Mouse (Mus musculus) MEL-GATA-1-ER (cell line): ENCODE results near the gene Lrp10.

Source experiments
- DNase-seq: peaks from one replicate; pipeline ENCODE4 v3.0.0-alpha.2; 2012; ENCODE audit warnings: low read depth; ENCODE audit errors: extremely low read depth

The Lrp10 gene

DNA sequence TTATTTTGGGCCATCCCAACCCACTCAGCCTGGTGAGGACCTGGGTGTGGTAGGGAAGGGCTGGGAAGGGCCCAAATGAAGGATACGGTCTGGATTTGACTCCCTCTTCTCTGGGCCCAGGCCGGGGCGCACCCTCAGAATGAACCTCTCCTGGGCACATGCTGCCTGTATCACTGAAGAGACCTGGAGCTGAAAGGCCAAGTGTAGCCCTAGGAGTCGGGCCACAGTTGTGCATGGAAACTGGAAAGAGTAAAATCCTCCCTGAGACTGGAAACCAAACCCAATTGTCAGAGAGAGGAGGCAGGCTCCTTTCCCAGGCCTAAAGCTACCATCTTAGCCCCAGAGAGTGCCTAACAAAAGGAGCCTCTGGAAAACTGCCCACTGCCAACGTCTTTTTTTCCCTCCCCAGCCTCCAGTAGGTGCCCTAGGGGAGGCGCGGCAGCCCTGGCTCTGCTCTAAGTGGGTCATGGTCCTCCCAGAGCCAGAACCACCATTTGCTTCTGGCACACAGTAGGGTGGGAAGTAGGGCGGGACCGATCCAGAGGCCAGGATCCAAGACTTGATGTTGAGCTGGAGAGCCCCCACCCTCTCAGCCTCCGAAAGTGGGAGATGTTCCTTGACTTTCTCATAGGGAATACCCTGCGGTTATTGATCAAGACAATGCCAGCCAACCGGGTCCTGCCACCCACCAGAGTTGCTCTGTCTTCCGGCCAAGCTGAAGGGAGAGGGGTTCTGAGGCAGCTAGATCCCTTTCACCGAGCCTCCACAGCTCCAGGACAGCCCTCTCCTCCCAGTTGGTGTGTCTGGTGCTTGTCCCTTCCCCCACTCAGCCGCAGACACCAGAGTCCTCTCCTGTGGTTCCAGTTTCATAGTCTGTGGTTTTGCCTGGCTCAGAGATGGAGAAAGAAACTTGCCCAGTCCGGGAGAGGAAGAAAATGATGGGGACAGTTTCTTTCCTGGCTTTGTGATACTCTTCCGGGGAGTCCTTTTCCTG, 30.8 kb upstream of the Lrp10 start:
- DNase-seq = no peak

DNA sequence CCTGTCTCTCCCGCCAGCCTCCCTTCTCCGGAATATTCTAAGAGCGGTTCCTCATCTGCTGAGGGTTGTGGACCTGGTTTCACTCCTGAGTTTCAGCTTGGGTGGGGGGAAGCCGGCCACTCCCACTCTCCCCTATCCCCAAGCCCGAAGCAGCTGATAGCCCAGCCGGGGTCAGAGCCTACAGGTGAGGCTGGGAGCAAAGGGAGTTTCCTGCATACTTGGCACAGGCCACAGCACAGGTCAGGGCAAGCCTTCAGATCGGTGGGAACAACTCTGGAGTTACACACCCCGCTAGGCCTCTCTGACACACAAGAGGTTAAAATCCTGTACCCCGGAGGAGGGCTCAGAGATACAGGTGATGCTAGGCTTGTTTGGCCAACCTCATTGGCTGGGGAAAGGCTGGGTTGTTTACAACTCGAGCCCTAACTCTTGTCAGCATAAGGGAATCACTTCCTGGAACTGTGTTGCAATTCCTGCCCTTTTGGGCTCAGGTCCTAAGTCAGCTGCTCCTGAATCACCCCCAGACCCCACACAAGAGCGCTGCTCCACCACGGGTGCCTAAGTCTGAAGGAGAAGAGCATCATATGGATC, 29.9 kb upstream of the Lrp10 start:
- DNase-seq = no peak

DNA sequence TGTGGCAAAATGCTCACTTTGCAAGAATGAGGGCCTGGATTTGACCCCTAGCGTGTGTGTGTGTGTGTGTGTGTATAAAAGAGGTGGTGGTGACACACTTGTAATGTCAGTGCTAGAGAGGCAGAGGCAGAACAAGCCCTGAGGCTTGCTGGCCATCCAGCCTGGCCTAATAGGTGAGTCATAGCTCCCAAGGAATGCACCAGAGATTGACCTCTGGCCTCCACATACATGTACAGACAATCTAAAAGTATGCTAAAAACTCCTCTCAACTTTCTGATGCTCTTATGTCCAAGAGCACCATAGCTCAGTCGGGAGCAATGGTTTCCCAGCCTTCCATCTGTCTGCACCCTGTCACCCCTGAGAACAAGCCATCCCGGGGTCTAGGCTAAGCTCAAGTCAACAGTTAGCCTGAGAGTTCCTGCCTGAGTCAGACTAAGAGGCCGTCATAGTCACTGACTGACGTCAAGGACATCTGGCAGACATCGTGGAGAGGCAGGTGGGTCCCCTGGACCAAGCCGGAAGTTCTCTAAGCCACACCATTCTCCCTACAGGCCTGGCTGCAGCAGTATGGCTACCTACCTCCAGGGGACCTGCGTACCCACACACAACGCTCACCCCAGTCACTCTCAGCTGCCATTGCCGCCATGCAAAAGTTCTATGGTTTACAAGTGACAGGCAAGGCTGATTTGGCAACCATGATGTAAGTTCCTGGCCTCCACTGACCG, 28.6 kb upstream of the Lrp10 start:
- DNase-seq = no peak

DNA sequence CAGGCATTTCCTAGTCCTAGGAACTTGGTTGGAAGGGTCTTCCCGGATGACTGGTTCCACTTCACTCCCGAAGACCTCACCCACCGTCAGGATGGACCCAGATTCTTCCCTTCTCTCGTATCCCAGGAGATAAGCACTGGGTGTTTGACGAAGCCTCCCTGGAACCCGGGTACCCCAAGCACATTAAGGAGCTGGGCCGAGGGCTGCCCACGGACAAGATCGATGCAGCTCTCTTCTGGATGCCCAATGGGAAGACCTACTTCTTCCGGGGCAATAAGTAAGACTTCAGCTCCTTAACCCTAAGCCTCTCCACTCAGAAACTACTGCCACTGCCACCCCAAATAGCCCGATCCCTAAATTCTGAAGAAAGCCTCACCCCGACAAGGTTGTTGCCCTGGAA, 24.8 kb upstream of the Lrp10 start:
- DNase-seq = no peak

DNA sequence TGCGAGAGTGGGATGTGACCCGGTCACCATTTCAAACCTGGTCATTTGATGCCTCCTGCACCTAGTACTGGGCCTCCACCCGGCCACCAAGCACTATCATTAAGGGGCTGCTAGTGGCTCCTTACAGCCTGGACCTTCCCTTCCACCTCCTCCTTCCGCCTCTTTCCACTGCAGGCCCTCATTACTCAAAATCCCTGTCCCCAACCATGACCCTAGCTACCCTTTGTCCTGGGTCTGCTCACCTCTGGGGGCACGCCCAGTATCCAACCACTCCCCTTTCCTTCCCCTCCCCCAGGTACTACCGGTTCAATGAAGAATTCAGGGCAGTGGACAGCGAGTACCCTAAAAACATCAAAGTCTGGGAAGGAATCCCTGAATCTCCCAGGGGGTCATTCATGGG, 24.3 kb upstream of the Lrp10 start:
- DNase-seq = no peak

DNA sequence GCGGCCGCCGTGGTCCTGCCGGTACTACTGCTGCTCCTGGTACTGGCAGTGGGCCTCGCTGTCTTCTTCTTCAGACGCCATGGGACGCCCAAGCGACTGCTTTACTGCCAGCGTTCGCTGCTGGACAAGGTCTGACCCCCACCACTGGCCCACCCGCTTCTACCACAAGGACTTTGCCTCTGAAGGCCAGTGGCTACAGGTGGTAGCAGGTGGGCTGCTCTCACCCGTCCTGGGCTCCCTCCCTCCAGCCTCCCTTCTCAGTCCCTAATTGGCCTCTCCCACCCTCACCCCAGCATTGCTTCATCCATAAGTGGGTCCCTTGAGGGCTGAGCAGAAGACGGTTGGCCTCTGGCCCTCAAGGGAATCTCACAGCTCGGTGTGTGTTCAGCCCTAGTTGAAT, 23.4 kb upstream of the Lrp10 start:
- no peak for DNase-seq

DNA sequence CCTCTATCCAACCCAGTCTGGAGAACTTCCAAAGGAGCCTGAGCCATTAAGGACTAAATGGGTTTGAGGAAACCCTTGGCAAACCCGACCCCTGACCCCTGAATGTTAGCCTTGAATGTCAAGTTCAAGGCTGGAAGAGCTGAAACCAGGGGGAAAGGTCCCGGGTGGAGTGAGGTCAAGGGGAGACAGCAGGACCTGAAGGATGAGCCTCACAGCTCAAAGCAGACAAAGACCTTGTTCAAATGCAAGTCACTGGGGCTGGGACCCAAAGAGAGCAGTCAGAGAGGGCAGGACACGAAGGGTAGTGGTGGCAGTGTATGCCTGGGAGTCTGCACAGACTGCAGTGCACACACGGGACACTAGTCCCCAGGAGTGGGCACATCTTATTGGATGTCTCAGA, 22.6 kb upstream of the Lrp10 start:
- DNase-seq = no peak

DNA sequence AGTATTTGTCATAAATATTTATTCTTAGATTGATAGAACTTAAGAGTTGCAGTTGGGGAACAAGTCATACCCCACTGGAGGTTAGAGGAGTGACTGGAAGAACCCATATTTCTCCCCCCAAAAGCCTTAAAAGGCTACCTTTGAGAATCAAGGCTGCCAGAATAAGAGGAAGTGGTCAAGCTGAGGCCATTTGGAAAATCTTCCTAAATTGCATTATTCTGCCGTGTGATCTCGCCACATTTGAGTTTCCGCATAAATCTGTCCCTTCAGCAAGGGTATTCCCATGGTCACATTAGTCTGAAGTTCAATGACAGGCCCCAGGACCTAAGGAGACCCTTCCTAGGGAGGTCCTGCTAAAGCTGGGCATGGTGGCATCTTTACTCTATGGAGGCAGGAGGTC, 21.4 kb upstream of the Lrp10 start:
- DNase-seq = no peak

DNA sequence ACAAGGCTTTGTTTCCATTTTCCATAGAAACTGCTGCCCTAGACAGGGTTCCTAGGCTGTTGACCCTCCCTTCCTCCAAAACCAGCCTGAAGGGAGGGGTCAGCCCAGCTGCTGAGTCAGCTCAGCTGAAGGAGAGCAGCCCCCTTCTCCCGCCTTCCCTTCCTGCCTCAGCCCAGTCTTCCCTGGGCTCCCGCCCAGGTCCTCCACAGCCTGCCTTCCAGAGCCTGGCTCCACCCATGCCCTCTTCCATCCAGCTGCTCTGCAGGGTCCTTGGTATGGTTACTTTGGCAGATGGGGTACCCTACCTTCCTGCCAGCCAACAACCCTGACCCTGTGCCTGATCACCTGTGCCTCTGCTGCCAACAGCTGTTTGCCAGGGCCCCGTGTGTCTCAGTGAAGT, 20.7 kb upstream of the Lrp10 start:
- DNase-seq = no peak

DNA sequence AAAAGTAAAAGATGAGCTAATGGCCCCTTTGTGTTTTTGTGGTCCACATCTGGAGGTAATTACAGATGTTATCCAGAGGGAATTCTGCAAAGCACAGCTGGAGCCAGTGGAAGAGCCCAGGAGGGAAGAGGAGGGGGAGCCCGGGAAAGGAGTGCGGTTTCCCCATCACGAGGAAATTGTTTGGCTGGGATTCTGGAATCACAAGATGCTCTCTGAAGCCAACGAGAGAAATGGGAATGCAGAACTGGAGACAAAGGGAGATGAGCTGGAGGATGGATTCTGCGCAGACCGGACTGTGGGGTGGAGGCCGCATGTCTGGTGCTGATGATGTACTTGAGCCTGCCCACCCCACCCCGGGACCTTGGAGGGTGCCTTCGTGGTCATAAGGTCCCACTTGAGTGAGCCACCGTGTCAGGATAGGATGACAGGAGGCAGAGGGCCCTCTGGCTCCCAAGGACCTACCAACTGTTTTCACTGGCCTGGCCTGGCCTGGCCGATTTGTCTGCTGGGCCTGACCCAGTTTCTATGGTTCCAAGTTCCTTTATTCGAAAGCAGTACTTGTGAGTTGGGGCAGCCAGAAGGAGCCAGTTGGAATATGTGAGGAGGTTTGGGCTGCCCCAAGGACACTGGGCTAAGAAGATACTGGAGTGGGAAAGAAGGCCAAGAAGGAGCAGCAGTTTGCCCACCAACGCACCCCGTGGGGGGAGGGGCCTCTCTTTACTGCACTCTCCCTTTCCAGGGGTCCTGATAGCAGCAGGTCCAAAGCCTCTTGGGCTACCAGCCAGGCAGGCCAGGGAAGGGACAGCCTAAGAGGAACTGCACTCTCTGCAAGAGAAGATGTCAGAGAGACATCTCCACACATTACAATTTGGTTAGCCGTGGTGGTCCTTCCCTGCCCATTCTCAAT, 20.0 kb upstream of the Lrp10 start:
- no peak for DNase-seq

DNA sequence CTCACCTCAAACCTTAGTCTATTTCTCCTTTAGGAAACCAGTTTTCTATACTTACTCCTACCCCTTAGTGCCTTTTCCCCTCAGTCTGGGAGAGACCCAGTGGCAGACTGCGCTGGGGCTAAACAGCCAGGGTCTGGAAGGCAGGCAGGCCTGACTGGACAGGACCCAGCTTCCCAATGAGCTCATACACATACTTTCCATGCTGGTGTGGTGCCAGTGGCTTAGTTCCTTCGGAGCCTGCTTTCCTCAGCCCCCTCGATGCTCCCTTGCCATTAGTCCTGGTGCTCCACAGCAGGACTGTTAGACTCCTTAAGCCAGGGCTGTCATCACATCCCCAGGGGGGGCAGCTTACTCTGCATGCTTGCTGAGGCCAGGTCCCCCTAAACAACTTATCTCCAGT, 18.5 kb upstream of the Lrp10 start:
- DNase-seq = no peak

DNA sequence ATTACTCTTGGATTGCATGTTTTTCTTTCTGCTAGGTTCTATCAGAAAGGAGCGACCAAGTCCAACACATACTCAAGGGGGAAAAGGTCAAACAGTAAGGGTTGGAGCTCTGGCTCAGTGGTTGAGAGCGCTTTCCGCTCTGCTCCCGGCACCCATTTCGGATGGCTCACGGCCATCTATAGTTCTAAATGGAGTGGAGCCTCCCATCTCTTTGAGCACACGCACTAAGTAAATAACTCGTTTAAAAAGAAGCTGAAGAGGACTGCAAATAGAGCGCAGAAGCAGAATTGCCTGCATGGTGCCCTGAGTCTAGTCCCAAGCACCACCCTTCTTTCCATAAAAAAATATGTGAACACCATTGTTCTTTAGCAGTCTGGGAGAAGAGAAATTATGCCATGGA, 10.4 kb upstream of the Lrp10 start:
- no peak for DNase-seq

DNA sequence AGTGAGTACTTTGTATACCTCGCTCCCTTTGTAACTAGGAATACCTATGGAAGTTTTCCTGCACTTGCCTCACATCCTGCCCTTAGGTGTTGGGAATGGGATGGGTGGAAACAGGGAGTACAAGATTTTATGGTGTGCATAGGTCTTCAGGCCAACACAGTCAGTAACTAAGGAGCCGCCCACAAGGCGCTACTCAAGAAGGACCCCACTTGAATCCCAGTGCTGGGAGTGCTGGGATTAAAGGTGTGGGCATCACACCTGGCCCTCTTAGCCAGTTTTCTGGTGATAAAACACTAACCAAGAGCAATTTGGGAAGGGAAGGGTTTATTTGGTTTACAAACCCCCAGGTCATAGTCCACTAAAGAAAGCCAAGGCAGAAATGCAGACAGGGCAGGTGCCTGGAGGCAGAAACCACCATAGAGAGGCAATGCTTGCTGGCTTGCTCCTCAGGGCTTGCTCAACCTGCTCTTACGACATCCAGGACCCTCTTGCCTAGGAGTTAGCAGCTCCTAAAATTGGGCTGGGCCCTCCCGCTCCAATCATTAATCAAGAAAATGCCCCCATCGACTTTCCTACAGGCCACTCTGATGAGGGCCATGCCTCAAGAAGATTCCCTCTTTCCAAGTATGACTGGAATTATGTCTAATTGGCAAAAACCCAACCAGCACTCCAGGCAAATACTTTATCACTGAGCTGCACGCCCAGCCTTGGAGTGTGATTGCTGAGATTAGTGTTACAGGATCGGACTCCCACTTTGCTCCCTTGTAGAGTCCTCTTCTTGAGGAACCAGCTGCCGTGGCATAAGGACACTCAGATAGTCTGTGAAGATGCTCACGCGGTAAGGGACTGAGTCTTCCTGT, 9.0 kb upstream of the Lrp10 start:
- no peak for DNase-seq

DNA sequence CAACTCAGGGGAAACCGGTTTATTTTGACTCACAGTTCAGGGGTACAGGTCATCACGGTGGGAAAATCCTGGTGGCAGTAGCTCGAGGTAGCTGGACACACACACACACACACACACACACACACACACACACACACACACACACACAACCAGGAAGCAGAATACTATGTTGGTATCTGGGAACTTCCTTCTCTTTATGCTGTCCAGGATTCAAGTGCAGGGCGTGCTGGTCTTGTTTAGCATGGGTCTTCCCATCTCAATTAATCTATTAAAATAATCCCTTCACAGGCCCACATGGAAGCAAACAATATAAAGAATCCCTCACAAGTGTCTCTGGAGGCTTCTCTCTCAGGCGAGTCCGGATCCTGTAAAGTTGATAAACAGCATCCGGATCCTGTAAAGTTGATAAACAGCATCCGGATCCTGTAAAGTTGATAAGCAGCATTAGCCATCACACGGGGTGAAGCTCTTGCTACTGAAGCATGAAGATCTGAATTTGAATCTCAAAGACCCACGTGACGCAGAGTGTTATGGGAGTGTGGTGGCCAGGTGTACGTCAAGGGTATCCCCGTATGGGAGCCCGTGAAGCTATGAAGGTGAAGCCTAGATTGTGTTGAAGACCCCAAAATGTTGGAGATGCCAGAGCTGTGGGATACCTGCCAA, 5.9 kb upstream of the Lrp10 start:
- peak; percentile 49 for DNase-seq

DNA sequence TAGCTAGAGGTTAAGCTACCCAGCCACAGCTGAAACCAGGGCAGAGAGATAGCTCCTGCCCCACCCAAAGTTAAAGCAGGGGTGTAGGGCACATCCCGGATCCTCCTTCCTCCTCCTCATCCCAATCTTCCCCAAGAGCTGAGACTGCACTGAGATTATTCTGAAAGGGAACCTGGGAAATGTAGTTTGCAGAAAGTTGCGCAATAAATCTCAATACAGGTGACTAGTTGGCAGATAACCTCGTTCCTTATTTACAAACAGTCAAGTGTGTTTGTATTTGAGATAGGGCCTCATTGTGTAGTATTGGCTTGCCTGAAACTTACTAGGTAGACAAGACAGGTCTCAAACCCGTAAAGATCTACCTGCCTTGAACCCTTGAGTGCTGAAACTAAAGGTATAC, 1.8 kb upstream of the Lrp10 start:
- no peak for DNase-seq

DNA sequence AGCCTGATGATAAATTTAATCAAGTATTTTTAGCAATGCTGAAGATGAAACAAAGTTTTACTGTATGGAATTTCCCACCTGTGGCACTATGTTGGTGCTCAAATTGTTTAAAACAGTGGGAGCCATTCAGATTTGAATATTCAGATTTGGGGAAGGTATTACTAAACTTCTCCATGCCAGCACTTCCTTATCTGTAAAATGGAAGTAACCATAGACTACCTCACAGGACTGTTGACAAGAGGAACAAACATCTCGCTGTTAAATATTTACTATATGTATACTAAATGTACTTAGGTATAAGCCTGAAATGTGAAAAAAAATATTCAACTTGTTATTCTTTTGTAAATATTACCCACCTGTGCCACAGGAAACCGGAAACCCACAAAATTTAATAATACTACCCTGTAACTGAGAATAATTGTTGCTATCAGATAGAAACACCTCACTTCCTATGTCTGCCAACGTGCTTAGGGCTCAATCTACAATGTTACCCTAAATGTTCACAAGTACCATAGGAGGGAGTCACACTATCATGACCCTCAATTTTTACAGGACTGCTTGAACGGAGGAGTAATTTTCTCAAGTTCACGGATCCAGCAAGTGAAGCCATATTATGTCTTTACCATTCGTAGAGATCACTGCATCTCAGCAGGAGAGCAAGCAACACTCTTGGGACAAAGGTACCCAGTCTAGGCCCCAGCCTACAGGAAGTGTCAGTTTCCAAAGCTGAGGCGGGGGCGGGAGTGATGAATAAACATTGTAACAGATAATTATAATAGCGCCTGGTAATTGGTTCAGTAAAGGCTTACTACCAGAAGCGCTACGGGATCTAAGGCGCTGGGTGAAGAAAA, 604 bp upstream of the Lrp10 start:
- peak; percentile 78 for DNase-seq

DNA sequence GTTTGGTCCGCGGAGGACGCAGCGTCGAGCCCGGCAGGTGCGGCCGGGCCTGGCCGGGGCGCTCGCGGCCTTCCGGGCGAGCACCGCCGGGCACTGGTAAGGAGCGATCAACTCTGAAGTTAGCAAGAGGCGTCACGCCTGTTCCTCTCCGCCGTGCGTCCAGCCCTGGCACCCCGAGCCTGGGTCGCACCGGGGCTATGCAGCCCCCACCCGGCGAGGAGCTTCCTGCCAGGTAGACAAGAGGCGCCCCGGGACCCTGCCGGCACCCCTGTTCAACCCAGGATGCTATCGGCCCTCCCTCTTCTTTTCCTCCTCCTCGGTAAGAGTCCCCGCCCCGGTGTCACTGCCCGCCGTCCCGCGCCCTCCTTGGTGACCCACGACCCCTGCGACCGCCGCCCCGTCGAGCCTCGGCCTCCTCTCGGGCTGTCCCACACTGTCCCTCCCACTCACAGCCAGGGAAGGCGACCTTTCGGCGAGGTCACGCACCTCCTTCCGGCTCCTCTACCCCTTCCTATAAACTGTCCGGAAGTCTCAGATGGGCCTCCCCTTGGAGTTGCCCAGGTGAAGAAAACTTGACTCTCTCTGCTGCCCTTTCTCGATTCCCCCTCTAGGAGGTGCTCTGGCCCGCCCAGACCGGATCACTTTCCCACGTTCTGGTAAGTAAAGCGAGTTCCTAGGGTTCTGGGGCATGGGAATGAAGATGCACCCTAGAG, 512 bp downstream of the Lrp10 start:
- DNase-seq = peak; percentile 67

DNA sequence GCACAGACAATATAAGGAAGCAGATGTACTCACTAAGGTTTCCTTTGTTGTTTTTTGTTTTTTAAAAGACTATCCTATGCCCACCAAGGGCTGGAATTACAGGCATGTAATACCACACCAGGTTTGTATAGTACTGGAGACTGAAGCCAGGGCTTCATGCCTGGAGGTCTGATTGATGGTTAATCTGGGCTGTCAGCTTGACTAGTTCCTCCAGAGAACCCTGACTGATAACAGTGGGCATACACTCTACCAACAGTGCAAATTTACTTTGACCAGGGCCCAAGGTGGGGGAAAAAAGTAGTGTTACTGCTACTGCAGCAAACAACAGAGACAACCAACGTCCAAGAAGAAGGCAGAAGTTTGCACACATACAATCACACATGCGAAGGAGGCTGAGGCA, 7.5 kb downstream of the Lrp10 start:
- no peak for DNase-seq
